Mouse (Mus musculus): ENCODE results near the gene Tsku.

- TF ChIP-seq POLR2A (IDR thresholded peaks at IDR 0.05; ENCODE audit: low read depth, low read length): no peak
- TF ChIP-seq CTCF (IDR thresholded peaks at IDR 0.05; ENCODE audit: extremely low read depth, insufficient read length, insufficient replicate concordance, low read depth, low read length): no peak
These were observed 27.9 kb upstream of the Tsku start for GRCm38 (mm10) chr7:98388881-98389501.

All from small intestine, adult 2 months (tissue).